ENCODE assay signal across 16 mouse cellular contexts in genomic region chr10:59628641-59629505, GRCm38 (mm10). TPM values are rescaled to one million over a fixed set of nuclear protein-coding genes. Genes with fewer than 3 reads are reported as not detected.
DNase-seq lines count a peak whose midpoint lies in the region; ATAC-seq and TF ChIP-seq lines count a peak whose summit lies in the region.
"Had no signal": no experiment of that assay in that cellular context is flagged by ENCODE, and none has a peak within 500 bp of the region (broad histone marks: within the 10 kb centered on the region; RNA-seq: fewer than 3 reads in every experiment).

No protein-coding gene starts in this region.

- H3K36me3 ChIP-seq in hindbrain, postnatal 0 days (ENCODE audit: insufficient read depth, low read length), result no peaks in the 10 kb centered on the region
- no peaks in the 10 kb centered on the region for H3K36me3 ChIP-seq in hindbrain, embryonic 11.5 days (ENCODE audit: control insufficient read depth, insufficient read depth, low read length)
- no peaks in the 10 kb centered on the region for H3K36me3 ChIP-seq in midbrain, embryonic 13.5 days
- H3K36me3 ChIP-seq: embryonic facial prominence, embryonic 13.5 days had no signal

- no peaks in the 10 kb centered on the region for H3K27me3 ChIP-seq in hindbrain, postnatal 0 days (ENCODE audit: insufficient read depth, low read length)
- no peaks in the 10 kb centered on the region for H3K27me3 ChIP-seq in hindbrain, embryonic 11.5 days (ENCODE audit: control insufficient read depth, insufficient read depth, low read length)
- H3K27me3 ChIP-seq in midbrain, embryonic 13.5 days, result no peaks in the 10 kb centered on the region
- H3K27me3 ChIP-seq: embryonic facial prominence, embryonic 13.5 days had no signal

- H3K4me2 ChIP-seq in hindbrain, postnatal 0 days (ENCODE audit: low read depth, low read length), result no peak overlapping the region
- H3K4me2 ChIP-seq in hindbrain, embryonic 11.5 days (replicated peaks; ENCODE audit: low read depth, low read length), result no peak overlapping the region
- 0 out of 2 replicates have a peak overlapping the region, but pooled peaks have one; percentile 11 for H3K4me2 ChIP-seq in midbrain, embryonic 13.5 days (replicated peaks)
- H3K4me2 ChIP-seq: embryonic facial prominence, embryonic 13.5 days had no signal

- H3K9ac ChIP-seq in hindbrain, postnatal 0 days (replicated peaks; ENCODE audit: low read length), result no peak overlapping the region
- H3K9ac ChIP-seq in hindbrain, embryonic 11.5 days (ENCODE audit: low read depth, low read length), result no peak overlapping the region
- no peak overlapping the region for H3K9ac ChIP-seq in midbrain, embryonic 13.5 days (replicated peaks)
- H3K9ac ChIP-seq: embryonic facial prominence, embryonic 13.5 days had no signal

- ATAC-seq in hindbrain, postnatal 0 days, result peak; percentile 77
- ATAC-seq in hindbrain, embryonic 11.5 days (ENCODE audit: low FRiP score), result no peak
- ATAC-seq in midbrain, embryonic 13.5 days, result peak; percentile 86

- no peak for TF ChIP-seq CTCF in hindbrain, postnatal 0 days (IDR thresholded peaks at IDR 0.05; ENCODE audit: low read depth)

- H3K4me3 ChIP-seq in hindbrain, postnatal 0 days (ENCODE audit: low read length), result no peak overlapping the region
- no peak overlapping the region for H3K4me3 ChIP-seq in hindbrain, embryonic 11.5 days (ENCODE audit: low read depth, low read length)
- no peak overlapping the region for H3K4me3 ChIP-seq in midbrain, embryonic 13.5 days (replicated peaks)
- H3K4me3 ChIP-seq: embryonic facial prominence, embryonic 13.5 days; megakaryocyte, embryonic 14.5 days had no signal

- DNase-seq in hindbrain, postnatal 0 days (ENCODE audit: low spot score), result peak; percentile 56
- DNase-seq in hindbrain, embryonic 11.5 days (ENCODE audit: low spot score), result no peak
- DNase-seq in right cerebral cortex, postnatal 10 days (ENCODE audit: low spot score in 2 of 2), result peak; percentile 50 to 51
- DNase-seq in right cerebral cortex, postnatal 36 days (ENCODE audit: low spot score in 2 of 2), result no peak
- DNase-seq in cerebellum, adult 11-12 months, result no peak
- DNase-seq in gastrocnemius, postnatal 4 days (ENCODE audit: low spot score in 2 of 2), result no peak
- DNase-seq in right cerebral cortex, postnatal 14 days, result no peak
- DNase-seq: adrenal gland, postnatal 25 days; cerebellum, adult 2 months; gastrocnemius, postnatal 14 days had no signal

- H3K27ac ChIP-seq in hindbrain, postnatal 0 days, result 0 out of 2 replicates have a peak overlapping the region, but pooled peaks have one; percentile 48
- no peak overlapping the region for H3K27ac ChIP-seq in hindbrain, embryonic 11.5 days (ENCODE audit: low read depth, low read length)
- no peak overlapping the region for H3K27ac ChIP-seq in midbrain, embryonic 13.5 days
- H3K27ac ChIP-seq: embryonic facial prominence, embryonic 13.5 days; kidney, postnatal 0 days had no signal

- H3K9me3 ChIP-seq in hindbrain, postnatal 0 days (ENCODE audit: low read length), result no peaks in the 10 kb centered on the region
- no peaks in the 10 kb centered on the region for H3K9me3 ChIP-seq in hindbrain, embryonic 11.5 days (ENCODE audit: control insufficient read depth, low read length)
- H3K9me3 ChIP-seq in midbrain, embryonic 13.5 days, result peaks cover 5% of the 10 kb centered on the region; the same call in 1 of the 2 replicates
- H3K9me3 ChIP-seq: embryonic facial prominence, embryonic 13.5 days had no signal

- WGBS in hindbrain, postnatal 0 days, result 51% methylated on average over 17 of the region's 17 CpGs
- WGBS in hindbrain, embryonic 11.5 days, result 87% methylated on average over 17 of the region's 17 CpGs
- WGBS in midbrain, embryonic 13.5 days, result 34% methylated on average over 17 of the region's 17 CpGs

- H3K4me1 ChIP-seq in hindbrain, postnatal 0 days (ENCODE audit: insufficient read depth, low read length), result no peaks in the 10 kb centered on the region
- no peaks in the 10 kb centered on the region for H3K4me1 ChIP-seq in hindbrain, embryonic 11.5 days (replicated peaks; ENCODE audit: control insufficient read depth, insufficient read depth, low read length)
- peaks cover 16% of the 10 kb centered on the region for H3K4me1 ChIP-seq in midbrain, embryonic 13.5 days (replicated peaks)
- H3K4me1 ChIP-seq: embryonic facial prominence, embryonic 13.5 days had no signal

RNA-seq across cellular contexts. Expression of gene Mcu, which starts 12.4 kb away (rescaled TPM):
- 27.5 and 33.4 TPM in 2 replicates for total RNA-seq in hindbrain, postnatal 0 days (2014; rRNA removed)
- polyA plus RNA-seq in hindbrain, postnatal 0 days (2015; fragmentation: Nextera tagmentation; extraction: Ambion mirVana), result 44.9 and 47.3 TPM in 2 replicates
- polyA plus RNA-seq in hindbrain, embryonic 11.5 days (2014; fragmentation: Nextera tagmentation; extraction: Ambion mirVana), result 21.8 and 24.7 TPM in 2 replicates
- polyA plus RNA-seq in midbrain, embryonic 13.5 days (2015; fragmentation: Nextera tagmentation; extraction: Ambion mirVana), result 18.3 and 19.5 TPM in 2 replicates
- total RNA-seq in gastrocnemius, postnatal 4 days (2021), result 10 to 100 TPM; 81.5 to 87.4 TPM

RNA-seq across cellular contexts. Expression of gene Gm10322, which starts 13.0 kb away (rescaled TPM):
- total RNA-seq in hindbrain, postnatal 0 days (2014; rRNA removed), result not detected in 2 replicates
- not detected in 2 replicates for polyA plus RNA-seq in hindbrain, postnatal 0 days (2015; fragmentation: Nextera tagmentation; extraction: Ambion mirVana)
- polyA plus RNA-seq in hindbrain, embryonic 11.5 days (2014; fragmentation: Nextera tagmentation; extraction: Ambion mirVana), result not detected in 2 replicates
- not detected in 2 replicates for polyA plus RNA-seq in midbrain, embryonic 13.5 days (2015; fragmentation: Nextera tagmentation; extraction: Ambion mirVana)
- total RNA-seq in gastrocnemius, postnatal 4 days (2021), result not detected
- total RNA-seq: adrenal gland, postnatal 25 days; gastrocnemius, postnatal 14 days; hematopoietic stem cell, adult 5-6 weeks; left cerebral cortex, postnatal 36 days had no signal
- polyA plus RNA-seq: cerebellum, adult 2 months; embryonic facial prominence, embryonic 13.5 days had no signal

Comparison
In these comparisons a context has a peak if more than half of its experiments do, and no peak if none do; other contexts are left out.
1. DNase-seq: peak in hindbrain, postnatal 0 days (single experiment) and right cerebral cortex, postnatal 10 days (2 of 2); none in hindbrain, embryonic 11.5 days (single experiment), right cerebral cortex, postnatal 36 days (0 of 2), cerebellum, adult 11-12 months (single experiment), gastrocnemius, postnatal 4 days (0 of 2) and right cerebral cortex, postnatal 14 days (single experiment).